In the genomic region with DNA sequence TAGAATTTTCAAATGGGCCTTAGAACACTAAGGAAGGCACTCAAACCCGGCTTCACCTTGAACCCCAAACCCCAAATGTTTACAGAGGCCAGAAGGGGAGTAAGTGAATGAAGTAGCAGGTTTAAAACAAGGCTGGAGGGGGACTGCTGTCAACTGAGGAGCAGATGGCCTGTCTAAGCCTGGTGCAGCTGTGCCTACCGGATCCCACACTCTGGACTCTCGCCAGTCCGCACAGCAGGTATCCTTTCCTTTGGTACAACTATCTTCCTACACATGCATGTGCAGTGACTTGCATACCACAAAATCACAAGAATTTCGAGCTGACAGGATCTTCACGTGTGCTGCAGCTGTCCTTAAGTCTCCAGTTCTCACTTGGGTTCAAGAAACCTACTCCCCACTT, we compare ENCODE assay signal across 8 mouse cellular contexts. TPM values are rescaled to one million over a fixed set of nuclear protein-coding genes. Genes with fewer than 3 reads are reported as not detected.
DNase-seq lines count a peak whose midpoint lies in the region; ATAC-seq and TF ChIP-seq lines count a peak whose summit lies in the region.

No protein-coding gene starts in this region.

- H3K4me3 ChIP-seq in erythroblast, embryonic 14.5 days (replicated peaks): peak overlapping the region; percentile 77
- H3K4me3 ChIP-seq in CH12.LX (replicated peaks in 1 of 3; ENCODE audit: low read depth in 2 of 3, low read length in 2 of 3, poor library complexity in 1 of 3): no peak overlapping the region
- H3K4me3 ChIP-seq in hindbrain, embryonic 12.5 days: no peak overlapping the region; the same call in 1 of the 2 replicates
- H3K4me3 ChIP-seq in liver, postnatal 0 days (ENCODE audit: low read depth, low read length): no peak overlapping the region

- H3K4me1 ChIP-seq in erythroblast, embryonic 14.5 days (ENCODE audit: control insufficient read depth): peaks cover 49% of the 10 kb centered on the region
- H3K4me1 ChIP-seq in CH12.LX (ENCODE audit: control insufficient read depth in 1 of 2, insufficient read depth in 2 of 2): peaks cover 12 to 39% of the 10 kb centered on the region in 2 experiments
- H3K4me1 ChIP-seq in hindbrain, embryonic 12.5 days: peaks cover 41% of the 10 kb centered on the region
- peaks cover 28% of the 10 kb centered on the region for H3K4me1 ChIP-seq in liver, postnatal 0 days (ENCODE audit: insufficient read depth)

- no peaks in the 10 kb centered on the region for H3K9me3 ChIP-seq in erythroblast, embryonic 14.5 days (ENCODE audit: control insufficient read depth, low read length)
- H3K9me3 ChIP-seq in CH12.LX (replicated peaks; ENCODE audit: low read length): no peaks in the 10 kb centered on the region
- no peaks in the 10 kb centered on the region for H3K9me3 ChIP-seq in hindbrain, embryonic 12.5 days (replicated peaks)
- no peaks in the 10 kb centered on the region for H3K9me3 ChIP-seq in liver, postnatal 0 days (ENCODE audit: low read length)

- H3K4me2 ChIP-seq in CH12.LX (ENCODE audit: insufficient read depth, low read depth, poor library complexity, severe bottlenecking): peak overlapping the region; percentile 81; the same call in 1 of the 2 replicates
- peak overlapping the region; percentile 94 for H3K4me2 ChIP-seq in hindbrain, embryonic 12.5 days (replicated peaks)
- peak overlapping the region; percentile 88; the same call in 1 of the 2 replicates for H3K4me2 ChIP-seq in liver, postnatal 0 days (ENCODE audit: low read depth, low read length)

- no peak overlapping the region for H3K9ac ChIP-seq in CH12.LX (ENCODE audit: insufficient read depth, low read depth)
- peak overlapping the region; percentile 85; the same call in 1 of the 2 replicates for H3K9ac ChIP-seq in hindbrain, embryonic 12.5 days
- H3K9ac ChIP-seq in liver, postnatal 0 days (replicated peaks): no peak overlapping the region

- ATAC-seq in erythroblast, adult 5-6 weeks (replicated peaks; ENCODE audit: low FRiP score, poor library complexity, severe bottlenecking): no peak
- no peak for ATAC-seq in hindbrain, embryonic 12.5 days (ENCODE audit: low FRiP score)
- no peak for ATAC-seq in liver, postnatal 0 days

- in situ Hi-C loops in CH12.LX (cut with MboI; ENCODE audit: low pct_ligation_motif_present, low pct_unique_long_range_greater_than_20kb, low sequenced_read_pairs): no loop called here

- no peak for TF ChIP-seq CTCF in CH12.LX (conservative IDR thresholded peaks at IDR 0.05 in 1 of 2, IDR thresholded peaks at IDR 0.05 in 1 of 2; ENCODE audit: low read depth in 2 of 2, low read length in 2 of 2)
- TF ChIP-seq CTCF in liver, postnatal 0 days (IDR thresholded peaks at IDR 0.05; ENCODE audit: low read depth): no peak

- no peak for DNase-seq in CH12.LX (ENCODE audit: extremely low read depth)
- no peak for DNase-seq in liver, postnatal 0 days
- no peak for DNase-seq in frontal cortex, postnatal 25 days (ENCODE audit: low spot score in 2 of 2)
- no peak for DNase-seq in urinary bladder, postnatal 25 days (ENCODE audit: low spot score)
- DNase-seq in embryo, embryonic 10.5 days (ENCODE audit: low spot score): no peak

- no peaks in the 10 kb centered on the region for H3K79me2 ChIP-seq in CH12.LX (replicated peaks; ENCODE audit: control insufficient read depth, extremely low read depth, insufficient read depth, poor library complexity, severe bottlenecking)

- TF ChIP-seq POLR2A in CH12.LX (IDR thresholded peaks at IDR 0.05; ENCODE audit: low read depth, low read length): no peak

- peaks cover 48% of the 10 kb centered on the region for H3K36me3 ChIP-seq in erythroblast, embryonic 14.5 days (ENCODE audit: control insufficient read depth)
- peaks cover 17 to 42% of the 10 kb centered on the region in 2 experiments for H3K36me3 ChIP-seq in CH12.LX (replicated peaks in 1 of 2; ENCODE audit: control insufficient read depth in 1 of 2, insufficient read depth in 1 of 2, low read length in 1 of 2)
- H3K36me3 ChIP-seq in hindbrain, embryonic 12.5 days: peaks cover 27% of the 10 kb centered on the region
- peaks cover 9% of the 10 kb centered on the region for H3K36me3 ChIP-seq in liver, postnatal 0 days (replicated peaks; ENCODE audit: insufficient read depth, low read length)

- WGBS in hindbrain, embryonic 12.5 days: 62% methylated on average over 6 of the region's 6 CpGs
- WGBS in liver, postnatal 0 days (ENCODE audit: insufficient replicate concordance): 79% methylated on average over 6 of the region's 6 CpGs

- dilution Hi-C loops in CH12.LX (cut with MboI; ENCODE audit: extremely low pct_ligation_motif_present, extremely low pct_unique_long_range_greater_than_20kb, low sequenced_read_pairs): no loop called here

- no peak overlapping the region for H3K27ac ChIP-seq in CH12.LX (ENCODE audit: insufficient read depth, low read depth)
- no peak overlapping the region for H3K27ac ChIP-seq in hindbrain, embryonic 12.5 days
- no peak overlapping the region for H3K27ac ChIP-seq in liver, postnatal 0 days (ENCODE audit: low read depth)

- peaks cover 10% of the 10 kb centered on the region for H3K27me3 ChIP-seq in erythroblast, embryonic 14.5 days (ENCODE audit: control insufficient read depth)
- peaks cover 7% of the 10 kb centered on the region for H3K27me3 ChIP-seq in CH12.LX (replicated peaks)
- peaks cover 6% of the 10 kb centered on the region for H3K27me3 ChIP-seq in hindbrain, embryonic 12.5 days
- H3K27me3 ChIP-seq in liver, postnatal 0 days (ENCODE audit: insufficient read depth, low read length): peaks cover 7% of the 10 kb centered on the region

- TF ChIP-seq EP300 in CH12.LX (IDR thresholded peaks at IDR 0.05; ENCODE audit: low read length): no peak
- TF ChIP-seq EP300 in liver, postnatal 0 days (IDR thresholded peaks at IDR 0.05; ENCODE audit: low read depth): no peak

- TF ChIP-seq RAD21 in CH12.LX (IDR thresholded peaks at IDR 0.05; ENCODE audit: low read depth, low read length): no peak

TF ChIP-seq in CH12.LX, 34 proteins besides CTCF, POLR2A, EP300 and RAD21 (continues in another document):
- no peak for TF ChIP-seq NRF1 (IDR thresholded peaks at IDR 0.05; ENCODE audit: low read depth, low read length)
- TF ChIP-seq BHLHE40 (IDR thresholded peaks at IDR 0.05; ENCODE audit: low read depth, low read length): no peak
- TF ChIP-seq TCF12 (IDR thresholded peaks at IDR 0.05; ENCODE audit: low read depth, low read length): no peak
- TF ChIP-seq NELFE (IDR thresholded peaks at IDR 0.05; ENCODE audit: low read depth, low read length): no peak
- no peak for TF ChIP-seq MAX (IDR thresholded peaks at IDR 0.05; ENCODE audit: low read length)
- no peak for TF ChIP-seq JUND (conservative IDR thresholded peaks at IDR 0.05; ENCODE audit: low read depth, low read length)
- no peak for TF ChIP-seq KAT2A (IDR thresholded peaks at IDR 0.05; ENCODE audit: insufficient replicate concordance, low read length)

RNA-seq across cellular contexts. Expression of a gene that starts 1.6 kb away (rescaled TPM):
- polyA plus RNA-seq in erythroblast, embryonic 14.5 days (2012): 3.4 and 4.9 TPM in 2 replicates
- 2.9 and 7.3 TPM in 2 replicates for total RNA-seq in erythroblast, adult 5-6 weeks (2015; ENCODE audit: low replicate concordance)
- 16.9 and 24.4 TPM in 2 replicates for total RNA-seq in erythroblast, adult 5-6 weeks (2017; ENCODE audit: low replicate concordance)
- total RNA-seq in CH12.LX (2012; rRNA removed) (18.5 and 18.9 TPM in 2 replicates), CH12.LX (2014; rRNA removed) (16.4 and 22.0 TPM in 2 replicates)
- polyA plus RNA-seq in CH12.LX (2012; ENCODE audit: insufficient read length, low read depth): 36.6 and 41.5 TPM in 2 replicates
- 30.2 and 37.0 TPM in 2 replicates for polyA plus RNA-seq in hindbrain, embryonic 12.5 days (2016; fragmentation: Nextera tagmentation; extraction: Ambion mirVana)
- polyA plus RNA-seq in liver, postnatal 0 days (2015; fragmentation: Nextera tagmentation; extraction: Ambion mirVana): 4.1 and 5.6 TPM in 2 replicates

RNA-seq across cellular contexts. Expression of a gene that starts 1.8 kb away (rescaled TPM):
- 1.5 and 1.9 TPM in 2 replicates for polyA plus RNA-seq in erythroblast, embryonic 14.5 days (2012)
- total RNA-seq in erythroblast, adult 5-6 weeks (2015; ENCODE audit: low replicate concordance): 33.2 and 43.7 TPM in 2 replicates
- total RNA-seq in erythroblast, adult 5-6 weeks (2017; ENCODE audit: low replicate concordance): 12.7 and 24.8 TPM in 2 replicates
- total RNA-seq in CH12.LX (2012; rRNA removed) (75.0 and 85.4 TPM in 2 replicates), CH12.LX (2014; rRNA removed) (102 TPM in 2 replicates)
- 101 and 124 TPM in 2 replicates for polyA plus RNA-seq in CH12.LX (2012; ENCODE audit: insufficient read length, low read depth)
- polyA plus RNA-seq in hindbrain, embryonic 12.5 days (2016; fragmentation: Nextera tagmentation; extraction: Ambion mirVana): 165 and 191 TPM in 2 replicates
- polyA plus RNA-seq in liver, postnatal 0 days (2015; fragmentation: Nextera tagmentation; extraction: Ambion mirVana): 71.5 and 72.0 TPM in 2 replicates

RNA-seq across cellular contexts. Expression of a gene that starts 4.0 kb away (rescaled TPM):
- not detected in 2 replicates for polyA plus RNA-seq in erythroblast, embryonic 14.5 days (2012)
- total RNA-seq in erythroblast, adult 5-6 weeks (2015; ENCODE audit: low replicate concordance): not detected in 2 replicates
- total RNA-seq in erythroblast, adult 5-6 weeks (2017; ENCODE audit: low replicate concordance): not detected in 2 replicates
- total RNA-seq in CH12.LX (2012; rRNA removed) (0.67 and 1.1 TPM in 2 replicates), CH12.LX (2014; rRNA removed) (0.31 TPM in 1 of 2 replicates, not detected in the other)
- polyA plus RNA-seq in CH12.LX (2012; ENCODE audit: insufficient read length, low read depth): 0.38 and 0.39 TPM in 2 replicates
- 5.0 and 5.4 TPM in 2 replicates for polyA plus RNA-seq in hindbrain, embryonic 12.5 days (2016; fragmentation: Nextera tagmentation; extraction: Ambion mirVana)
- 0.20 TPM in 2 replicates for polyA plus RNA-seq in liver, postnatal 0 days (2015; fragmentation: Nextera tagmentation; extraction: Ambion mirVana)

RNA-seq across cellular contexts. Expression of a gene that starts 18.3 kb away (rescaled TPM):
- 0.06 TPM in 1 of 2 replicates, not detected in the other for polyA plus RNA-seq in erythroblast, embryonic 14.5 days (2012)
- 1.7 and 15.2 TPM in 2 replicates for total RNA-seq in erythroblast, adult 5-6 weeks (2015; ENCODE audit: low replicate concordance)
- 0.70 and 3.2 TPM in 2 replicates for total RNA-seq in erythroblast, adult 5-6 weeks (2017; ENCODE audit: low replicate concordance)
- total RNA-seq in CH12.LX (2012; rRNA removed): 0.30 and 0.34 TPM in 2 replicates
- total RNA-seq in CH12.LX (2014; rRNA removed): not detected in 2 replicates
- polyA plus RNA-seq in CH12.LX (2012; ENCODE audit: insufficient read length, low read depth): 0.21 TPM in 1 of 2 replicates, not detected in the other
- polyA plus RNA-seq in hindbrain, embryonic 12.5 days (2016; fragmentation: Nextera tagmentation; extraction: Ambion mirVana): 49.0 and 54.6 TPM in 2 replicates
- 0.87 and 1.3 TPM in 2 replicates for polyA plus RNA-seq in liver, postnatal 0 days (2015; fragmentation: Nextera tagmentation; extraction: Ambion mirVana)

RNA-seq across cellular contexts. Expression of a gene that starts 47.2 kb away (rescaled TPM):
- 1.1 and 1.8 TPM in 2 replicates for polyA plus RNA-seq in erythroblast, embryonic 14.5 days (2012)
- 7.9 and 9.8 TPM in 2 replicates for total RNA-seq in erythroblast, adult 5-6 weeks (2015; ENCODE audit: low replicate concordance)
- 16.8 and 18.5 TPM in 2 replicates for total RNA-seq in erythroblast, adult 5-6 weeks (2017; ENCODE audit: low replicate concordance)
- 66.4 and 69.6 TPM in 2 replicates for total RNA-seq in CH12.LX (2012; rRNA removed)
- total RNA-seq in CH12.LX (2014; rRNA removed): 30.6 and 31.9 TPM in 2 replicates
- polyA plus RNA-seq in CH12.LX (2012; ENCODE audit: insufficient read length, low read depth): 87.1 and 92.0 TPM in 2 replicates
- polyA plus RNA-seq in hindbrain, embryonic 12.5 days (2016; fragmentation: Nextera tagmentation; extraction: Ambion mirVana): 93.4 and 97.6 TPM in 2 replicates
- 7.8 and 8.7 TPM in 2 replicates for polyA plus RNA-seq in liver, postnatal 0 days (2015; fragmentation: Nextera tagmentation; extraction: Ambion mirVana)

Comparison
In these comparisons a context has a peak if more than half of its experiments do, and no peak if none do; other contexts are left out.
1. RNA of a gene that starts 1.8 kb away (polyA plus RNA-seq): 165 to 191 TPM in hindbrain, embryonic 12.5 days, 101 to 124 TPM in CH12.LX and 71.5 to 72.0 TPM in liver, postnatal 0 days; 1.5 to 1.9 TPM in erythroblast, embryonic 14.5 days; every median in the first group is over 10 times any median in the second.
2. Peak in every context shown above with its lines, with median percentiles within 50 percentile points of each other: H3K4me2 ChIP-seq.